Mouse (Mus musculus): ENCODE measurements at regions not wholly inside any gene's neighbourhood (a gene's known extent, or its start where the extent isn't known, plus 50 kb on each side); places are given as distances from the start of the nearest gene placed in this dataset.

DNA sequence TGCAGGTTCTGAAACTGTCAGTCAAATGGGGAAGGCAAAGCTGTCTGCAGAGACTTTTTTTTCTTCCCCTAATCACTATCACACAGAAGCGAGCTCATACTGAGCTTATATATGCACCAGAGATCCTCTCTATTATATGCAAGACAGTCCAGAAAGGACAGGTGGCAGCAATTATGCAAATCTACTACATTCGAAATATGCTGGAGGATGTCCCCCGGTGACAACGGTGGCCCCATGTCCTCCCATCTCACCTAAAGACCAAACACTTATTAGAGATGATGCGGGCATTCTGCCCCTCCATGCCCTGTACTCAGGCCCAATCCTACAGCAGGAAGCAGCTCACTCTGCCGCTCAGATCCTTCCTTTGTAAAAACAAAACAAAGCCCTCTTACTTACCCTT is 280.4 kb downstream of the Atp23 start:
- 74% methylated on average over 6 of the region's 6 CpGs for WGBS
- H3K9ac ChIP-seq (ENCODE audit: low read depth, low read length): no peak overlapping the region
- H3K27me3 ChIP-seq (replicated peaks; ENCODE audit: control insufficient read depth, insufficient read depth, low read length): no peaks in the 10 kb centered on the region
- H3K9me3 ChIP-seq (ENCODE audit: control insufficient read depth, low read length): no peaks in the 10 kb centered on the region
- no peaks in the 10 kb centered on the region for H3K4me1 ChIP-seq (ENCODE audit: control insufficient read depth, insufficient read depth, low read length)
- no peaks in the 10 kb centered on the region for H3K36me3 ChIP-seq (ENCODE audit: control insufficient read depth, insufficient read depth, low read length)
- H3K4me3 ChIP-seq (ENCODE audit: low read length): no peak overlapping the region
- no peak for ATAC-seq
- no peak overlapping the region for H3K4me2 ChIP-seq (ENCODE audit: low read depth, low read length)
- no peak overlapping the region for H3K27ac ChIP-seq (ENCODE audit: low read length)

DNA sequence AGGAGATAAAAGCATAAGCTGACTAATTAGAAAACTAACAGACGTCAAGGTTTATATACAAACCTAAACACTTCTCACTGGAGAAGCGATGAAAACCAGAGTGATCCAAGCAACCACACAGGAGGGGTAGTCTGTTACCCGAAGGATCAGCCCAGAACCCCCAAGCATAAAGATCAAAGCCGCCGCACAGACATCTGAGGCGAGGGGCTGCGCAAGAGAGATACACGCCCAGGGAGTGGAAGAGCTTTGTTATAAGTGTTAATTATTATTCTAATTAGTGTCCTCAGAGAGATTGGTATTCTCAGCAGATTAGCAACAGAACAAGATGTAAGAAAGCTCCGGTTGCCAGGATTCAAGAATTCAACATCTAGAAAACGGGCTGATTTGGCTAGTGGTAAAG is 281.2 kb downstream of the Atp23 start:
- H3K9me3 ChIP-seq (ENCODE audit: control insufficient read depth, low read length): no peaks in the 10 kb centered on the region
- no peak overlapping the region for H3K4me3 ChIP-seq (ENCODE audit: low read length)
- H3K4me2 ChIP-seq (ENCODE audit: low read depth, low read length): no peak overlapping the region
- no peaks in the 10 kb centered on the region for H3K36me3 ChIP-seq (ENCODE audit: control insufficient read depth, insufficient read depth, low read length)
- no peak for ATAC-seq
- no peaks in the 10 kb centered on the region for H3K4me1 ChIP-seq (ENCODE audit: control insufficient read depth, insufficient read depth, low read length)
- 34% methylated on average over 10 of the region's 10 CpGs for WGBS
- no peaks in the 10 kb centered on the region for H3K27me3 ChIP-seq (replicated peaks; ENCODE audit: control insufficient read depth, insufficient read depth, low read length)
- H3K9ac ChIP-seq (ENCODE audit: low read depth, low read length): no peak overlapping the region
- H3K27ac ChIP-seq (ENCODE audit: low read length): no peak overlapping the region

DNA sequence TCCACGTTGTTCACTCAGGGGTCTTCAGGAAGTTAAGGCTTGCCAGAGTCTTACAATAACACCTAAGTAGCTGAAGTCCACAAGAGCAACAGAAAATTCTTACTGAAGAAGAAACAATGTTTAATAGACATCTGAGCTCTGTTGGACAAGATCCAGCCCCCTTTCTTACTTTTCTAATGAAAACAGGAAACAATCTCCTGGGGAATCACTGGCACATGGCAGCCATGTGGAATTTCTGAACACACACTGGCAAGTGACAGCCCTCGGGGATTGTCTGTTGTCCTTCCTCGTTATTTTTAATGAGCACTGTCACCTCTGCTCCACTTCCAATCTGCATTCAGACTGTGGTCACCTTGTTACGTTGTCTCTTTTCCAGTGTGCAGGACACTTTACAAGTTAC is 288.9 kb downstream of the Atp23 start:
- H3K9ac ChIP-seq (ENCODE audit: low read depth, low read length): no peak overlapping the region
- WGBS: 63% methylated on average over 4 of the region's 4 CpGs
- ATAC-seq: no peak

DNA sequence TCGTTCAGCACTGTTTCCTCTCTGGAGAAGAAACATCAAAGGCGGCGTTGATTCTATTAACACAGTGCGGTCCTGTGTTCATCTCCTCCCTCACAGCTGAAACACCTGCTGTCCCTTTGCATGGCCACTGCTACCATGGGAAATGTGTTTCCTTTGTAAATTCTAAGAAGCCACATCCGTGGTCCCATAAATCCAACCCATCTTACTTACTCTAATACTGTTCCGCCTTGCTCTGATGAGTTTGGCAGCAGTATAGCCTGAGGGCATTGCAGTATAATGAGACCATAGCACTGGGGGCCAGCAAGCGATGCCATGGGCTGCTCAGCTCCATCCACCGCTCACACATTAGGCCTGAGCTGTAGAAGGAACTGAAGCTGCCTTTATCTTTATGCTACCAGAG is 290.6 kb downstream of the Atp23 start:
- Histone ChIP-seq H3K9ac (ENCODE audit: low read depth, low read length) (no peak overlapping the region), H3K27ac (ENCODE audit: low read length) (no peak overlapping the region), H3K36me3 (ENCODE audit: control insufficient read depth, insufficient read depth, low read length) (no peaks in the 10 kb centered on the region), H3K9me3 (ENCODE audit: control insufficient read depth, low read length) (no peaks in the 10 kb centered on the region), H3K27me3 (replicated peaks; ENCODE audit: control insufficient read depth, insufficient read depth, low read length) (no peaks in the 10 kb centered on the region), H3K4me3 (ENCODE audit: low read length) (no peak overlapping the region), H3K4me2 (ENCODE audit: low read depth, low read length) (no peak overlapping the region), H3K4me1 (ENCODE audit: control insufficient read depth, insufficient read depth, low read length) (no peaks in the 10 kb centered on the region)
- no peak for ATAC-seq
- 91% methylated on average over 8 of the region's 8 CpGs for WGBS

More for the DNA sequence above, 288.9 kb downstream of the Atp23 start:
- no peak overlapping the region for H3K27ac ChIP-seq (ENCODE audit: low read length)
- H3K27me3 ChIP-seq (replicated peaks; ENCODE audit: control insufficient read depth, insufficient read depth, low read length): no peaks in the 10 kb centered on the region
- no peak overlapping the region for H3K4me3 ChIP-seq (ENCODE audit: low read length)
- no peaks in the 10 kb centered on the region for H3K9me3 ChIP-seq (ENCODE audit: control insufficient read depth, low read length)
- no peak overlapping the region for H3K4me2 ChIP-seq (ENCODE audit: low read depth, low read length)
- no peaks in the 10 kb centered on the region for H3K4me1 ChIP-seq (ENCODE audit: control insufficient read depth, insufficient read depth, low read length)
- H3K36me3 ChIP-seq (ENCODE audit: control insufficient read depth, insufficient read depth, low read length): no peaks in the 10 kb centered on the region

DNA sequence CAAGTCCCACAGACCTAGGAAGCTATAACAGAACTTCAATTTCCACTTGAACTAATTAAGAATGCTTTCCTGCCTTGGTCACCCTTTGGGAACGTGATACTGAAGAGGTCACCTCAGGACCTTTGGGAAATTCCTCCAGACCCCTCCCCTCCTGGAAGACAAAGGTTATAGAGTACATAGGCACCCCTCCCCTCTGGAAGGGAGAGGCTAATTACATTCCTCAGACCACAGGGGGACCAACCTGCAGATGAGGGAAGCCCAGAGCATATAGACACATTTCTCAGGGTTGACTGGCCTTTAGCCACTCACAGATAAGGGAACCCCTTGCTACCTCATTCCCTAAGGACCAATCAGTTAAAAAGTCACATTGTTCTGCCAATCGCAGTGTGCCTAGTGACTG is 301.5 kb downstream of the Atp23 start:
- no peaks in the 10 kb centered on the region for H3K9me3 ChIP-seq (ENCODE audit: control insufficient read depth, low read length)
- H3K4me3 ChIP-seq (ENCODE audit: low read length): no peak overlapping the region
- H3K27ac ChIP-seq (ENCODE audit: low read length): no peak overlapping the region
- H3K4me2 ChIP-seq (ENCODE audit: low read depth, low read length): no peak overlapping the region
- H3K9ac ChIP-seq (ENCODE audit: low read depth, low read length): no peak overlapping the region
- no peak for ATAC-seq
- no peaks in the 10 kb centered on the region for H3K36me3 ChIP-seq (ENCODE audit: control insufficient read depth, insufficient read depth, low read length)
- no peaks in the 10 kb centered on the region for H3K27me3 ChIP-seq (replicated peaks; ENCODE audit: control insufficient read depth, insufficient read depth, low read length)
- 79% methylated on average over 2 of the region's 2 CpGs for WGBS
- H3K4me1 ChIP-seq (ENCODE audit: control insufficient read depth, insufficient read depth, low read length): no peaks in the 10 kb centered on the region

DNA sequence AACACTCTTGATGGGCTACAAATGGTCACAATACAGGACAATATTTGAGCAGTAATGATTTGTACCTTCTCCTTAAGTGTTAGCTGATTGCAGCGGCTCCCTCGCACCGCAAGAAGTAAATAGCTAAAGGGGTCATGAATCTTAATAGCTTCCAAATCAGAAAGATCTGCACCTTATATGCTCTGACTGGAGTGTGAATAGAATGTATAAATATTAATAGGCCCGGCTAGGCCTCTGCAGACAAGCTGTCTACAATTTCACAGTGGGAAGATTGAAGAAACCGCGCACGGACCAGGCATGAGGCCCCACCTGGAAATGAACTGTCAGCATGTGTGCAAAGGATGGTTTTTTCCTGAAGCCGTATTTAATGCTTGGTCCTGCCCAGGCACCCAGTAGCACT is 333.0 kb downstream of the Atp23 start:
- H3K27me3 ChIP-seq (replicated peaks; ENCODE audit: control insufficient read depth, insufficient read depth, low read length): no peaks in the 10 kb centered on the region
- no peak overlapping the region for H3K27ac ChIP-seq (ENCODE audit: low read length)
- H3K36me3 ChIP-seq (ENCODE audit: control insufficient read depth, insufficient read depth, low read length): no peaks in the 10 kb centered on the region
- no peaks in the 10 kb centered on the region for H3K9me3 ChIP-seq (ENCODE audit: control insufficient read depth, low read length)
- 83% methylated on average over 8 of the region's 8 CpGs for WGBS
- H3K4me3 ChIP-seq (ENCODE audit: low read length): no peak overlapping the region
- H3K4me1 ChIP-seq (ENCODE audit: control insufficient read depth, insufficient read depth, low read length): no peaks in the 10 kb centered on the region
- no peak for ATAC-seq
- no peak overlapping the region for H3K4me2 ChIP-seq (ENCODE audit: low read depth, low read length)
- H3K9ac ChIP-seq (ENCODE audit: low read depth, low read length): no peak overlapping the region

DNA sequence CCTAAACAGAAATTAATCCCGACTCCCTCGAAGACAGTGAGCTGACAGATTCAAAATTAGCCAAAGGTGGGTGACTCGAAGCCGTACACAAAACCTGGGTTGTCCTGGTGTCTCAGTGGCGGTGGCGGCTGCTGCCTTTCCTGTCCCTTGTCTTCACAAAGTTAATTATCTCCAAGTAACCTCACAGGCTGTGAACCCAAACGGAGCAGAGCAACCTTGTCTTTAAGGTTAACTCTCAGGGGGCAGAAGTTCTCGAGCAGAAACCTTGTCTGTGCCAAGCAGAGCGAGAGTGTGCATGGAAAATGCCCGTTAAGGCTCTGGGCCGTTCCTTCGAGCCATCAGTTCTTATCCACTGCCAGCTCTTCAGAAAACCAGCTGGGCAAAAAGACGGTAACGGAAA is 335.8 kb downstream of the Atp23 start:
- H3K4me1 ChIP-seq (ENCODE audit: control insufficient read depth, insufficient read depth, low read length): no peaks in the 10 kb centered on the region
- no peak overlapping the region for H3K9ac ChIP-seq (ENCODE audit: low read depth, low read length)
- H3K36me3 ChIP-seq (ENCODE audit: control insufficient read depth, insufficient read depth, low read length): no peaks in the 10 kb centered on the region
- H3K9me3 ChIP-seq (ENCODE audit: control insufficient read depth, low read length): no peaks in the 10 kb centered on the region
- no peak for ATAC-seq
- WGBS: 60% methylated on average over 14 of the region's 14 CpGs
- H3K27ac ChIP-seq (ENCODE audit: low read length): no peak overlapping the region
- no peak overlapping the region for H3K4me3 ChIP-seq (ENCODE audit: low read length)
- H3K4me2 ChIP-seq (ENCODE audit: low read depth, low read length): no peak overlapping the region
- no peaks in the 10 kb centered on the region for H3K27me3 ChIP-seq (replicated peaks; ENCODE audit: control insufficient read depth, insufficient read depth, low read length)

DNA sequence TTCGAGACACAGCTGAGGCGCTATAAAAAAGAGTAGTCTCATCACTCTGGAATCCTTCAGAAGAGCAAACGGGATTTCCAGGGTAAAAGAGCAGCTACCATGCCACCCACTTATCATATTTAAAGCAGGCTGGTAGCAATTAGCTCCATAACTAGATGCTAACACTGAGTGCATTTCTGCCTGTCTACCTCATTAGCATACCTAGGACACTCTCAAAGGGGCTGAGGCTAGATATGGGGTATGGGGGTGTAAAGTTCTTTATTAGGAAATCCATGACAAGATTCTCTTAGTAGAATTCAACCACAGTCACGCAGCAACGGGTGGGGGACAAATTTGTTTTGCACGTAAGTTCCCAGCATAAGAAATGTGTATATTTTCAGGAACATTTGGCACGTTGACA is 346.1 kb downstream of the Atp23 start:
- Histone ChIP-seq H3K9me3 (ENCODE audit: control insufficient read depth, low read length) (no peaks in the 10 kb centered on the region), H3K9ac (ENCODE audit: low read depth, low read length) (no peak overlapping the region), H3K4me2 (ENCODE audit: low read depth, low read length) (no peak overlapping the region), H3K36me3 (ENCODE audit: control insufficient read depth, insufficient read depth, low read length) (no peaks in the 10 kb centered on the region), H3K27ac (ENCODE audit: low read length) (no peak overlapping the region), H3K4me1 (ENCODE audit: control insufficient read depth, insufficient read depth, low read length) (no peaks in the 10 kb centered on the region), H3K4me3 (ENCODE audit: low read length) (no peak overlapping the region), H3K27me3 (replicated peaks; ENCODE audit: control insufficient read depth, insufficient read depth, low read length) (no peaks in the 10 kb centered on the region)
- WGBS: 71% methylated on average over 7 of the region's 7 CpGs
- ATAC-seq: no peak

DNA sequence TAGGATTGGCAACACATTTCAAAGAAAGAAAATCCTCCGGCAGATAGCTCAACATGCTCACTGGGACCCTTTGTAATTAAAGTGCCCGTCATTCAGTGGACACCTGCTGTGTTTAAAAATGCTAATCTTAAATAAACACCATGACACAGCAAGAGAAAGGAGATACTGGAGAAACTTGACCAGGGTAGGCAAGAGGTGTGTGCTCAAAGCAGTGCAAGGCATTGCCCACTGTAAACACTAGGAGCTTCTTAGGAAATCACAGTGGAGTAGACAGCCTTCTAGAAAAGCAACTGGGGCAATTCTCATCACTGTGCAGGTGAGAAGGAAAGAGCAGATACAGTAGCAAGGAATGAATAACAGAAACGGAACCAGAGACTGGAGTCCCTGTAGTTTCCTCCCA is 369.2 kb downstream of the Atp23 start:
- H3K27ac ChIP-seq (ENCODE audit: low read length): no peak overlapping the region
- H3K36me3 ChIP-seq (ENCODE audit: control insufficient read depth, insufficient read depth, low read length): no peaks in the 10 kb centered on the region
- no peak overlapping the region for H3K4me3 ChIP-seq (ENCODE audit: low read length)
- no peaks in the 10 kb centered on the region for H3K27me3 ChIP-seq (replicated peaks; ENCODE audit: control insufficient read depth, insufficient read depth, low read length)
- 47% methylated on average over 3 of the region's 3 CpGs for WGBS
- no peaks in the 10 kb centered on the region for H3K9me3 ChIP-seq (ENCODE audit: control insufficient read depth, low read length)
- ATAC-seq: no peak
- no peak overlapping the region for H3K9ac ChIP-seq (ENCODE audit: low read depth, low read length)
- no peaks in the 10 kb centered on the region for H3K4me1 ChIP-seq (ENCODE audit: control insufficient read depth, insufficient read depth, low read length)
- no peak overlapping the region for H3K4me2 ChIP-seq (ENCODE audit: low read depth, low read length)

DNA sequence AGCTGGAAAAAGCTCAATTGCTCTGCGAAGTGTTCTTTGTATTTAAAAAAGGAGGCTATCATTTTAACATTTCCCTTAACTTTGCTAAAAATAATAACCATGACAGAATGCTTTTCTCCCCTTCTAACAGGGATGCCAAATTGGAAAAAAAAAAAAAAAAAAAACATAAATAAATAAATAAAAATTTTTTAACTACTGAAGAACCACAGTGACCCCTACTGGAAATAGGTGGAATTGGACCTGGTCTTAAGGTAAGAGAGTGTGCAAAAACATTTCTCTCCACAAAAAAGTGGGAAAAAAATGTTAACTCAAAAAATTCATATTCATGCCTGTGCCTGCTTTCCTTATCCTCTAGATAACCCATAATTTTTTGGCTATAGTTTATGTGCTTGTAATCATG is 369.8 kb downstream of the Atp23 start:
- H3K9ac ChIP-seq (ENCODE audit: low read depth, low read length): no peak overlapping the region
- no peak for ATAC-seq
- H3K9me3 ChIP-seq (ENCODE audit: control insufficient read depth, low read length): no peaks in the 10 kb centered on the region
- no peaks in the 10 kb centered on the region for H3K4me1 ChIP-seq (ENCODE audit: control insufficient read depth, insufficient read depth, low read length)
- no peak overlapping the region for H3K4me2 ChIP-seq (ENCODE audit: low read depth, low read length)
- H3K4me3 ChIP-seq (ENCODE audit: low read length): no peak overlapping the region
- H3K27ac ChIP-seq (ENCODE audit: low read length): no peak overlapping the region
- H3K36me3 ChIP-seq (ENCODE audit: control insufficient read depth, insufficient read depth, low read length): no peaks in the 10 kb centered on the region
- WGBS: 64% methylated on average over 1 of the region's 1 CpGs
- no peaks in the 10 kb centered on the region for H3K27me3 ChIP-seq (replicated peaks; ENCODE audit: control insufficient read depth, insufficient read depth, low read length)
